Mouse (Mus musculus) adrenal gland, adult 2 months (tissue): ENCODE results near the gene Tagln2. TPM values are rescaled to one million over a fixed set of nuclear protein-coding genes. Genes with fewer than 3 reads are reported as not detected.

Experiments used
- DNase-seq: peaks from one replicate; pipeline ENCODE4 v3.0.0; 2021
- polyA plus RNA-seq: library from polyadenylated mRNA; depleted of rRNA; stranded (reverse); fragments of >200 nt; gene quantifications from 2 replicates; pipeline ENCODE4 v1.2.3, GENCODE M21; 2012; rRNA removed
- total RNA-seq, 2 experiments: library from RNA; stranded (reverse); gene quantifications; 2 replicates each; pipeline ENCODE4 v1.2.3; 2021

Tagln2 gene
- total and polyA plus RNA-seq, 3 experiments, result 60.9 to 121 (median 108) TPM

- DNase-seq, result peak; percentile 47
These were observed 26.7 kb downstream of the Tagln2 start for GRCm38 (mm10) chr1:172526380-172527081.

DNA sequence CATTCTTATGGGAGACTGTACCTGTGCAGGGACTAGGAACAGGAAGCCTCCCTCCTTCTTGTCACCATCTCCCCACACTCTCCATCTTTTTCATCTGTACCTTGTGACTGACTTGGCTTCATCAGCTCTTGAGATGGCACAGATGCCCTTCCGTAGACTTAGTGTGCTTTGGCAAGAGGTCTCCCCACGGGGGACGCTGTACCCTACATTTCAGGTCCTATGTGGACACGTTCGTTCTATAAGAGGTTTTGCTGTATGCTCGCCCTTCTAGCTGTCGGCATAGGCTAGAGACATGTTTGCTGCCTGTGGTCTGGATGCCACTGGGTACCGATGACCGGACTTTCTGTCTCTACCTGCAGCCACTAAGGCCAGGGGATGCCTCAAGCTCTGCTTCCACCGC, 27.6 kb downstream of the Tagln2 start:
- DNase-seq, result no peak

- DNase-seq, result peak; percentile 90
These were observed 28.9 kb downstream of the Tagln2 start for GRCm38 (mm10) chr1:172528701-172529100.

GRCm38 (mm10) chr1:172530544-172531220, 30.8 kb downstream of the Tagln2 start:
- DNase-seq, result no peak

GRCm38 (mm10) chr1:172532551-172532950, 32.7 kb downstream of the Tagln2 start:
- peak; percentile 45 for DNase-seq

- DNase-seq, result no peak
These were observed 35.3 kb downstream of the Tagln2 start for GRCm38 (mm10) chr1:172535116-172535515.

DNA sequence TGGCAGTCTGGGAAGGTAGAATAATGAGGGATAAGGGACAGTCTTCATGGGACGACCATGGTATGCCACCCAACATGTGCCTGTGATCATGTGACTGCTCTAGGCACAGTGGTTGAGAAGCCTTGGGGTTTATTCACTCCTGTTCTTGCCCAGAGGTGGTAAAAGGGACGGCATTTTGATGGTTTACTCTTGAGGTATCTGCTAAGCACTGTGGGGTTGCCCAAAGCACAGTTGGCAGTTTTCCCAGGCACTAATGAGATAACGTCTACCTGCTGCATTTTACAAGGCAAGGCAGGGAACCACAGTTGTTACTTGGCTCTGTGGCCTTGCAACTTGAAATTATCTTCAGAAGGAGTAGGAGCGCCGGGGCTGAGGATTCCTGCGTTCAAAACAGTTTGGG, 40.0 kb downstream of the Tagln2 start:
- no peak for DNase-seq

GRCm38 (mm10) chr1:172540283-172540820, 40.5 kb downstream of the Tagln2 start:
- no peak for DNase-seq

GRCm38 (mm10) chr1:172546062-172546461, 46.2 kb downstream of the Tagln2 start:
- DNase-seq, result no peak

DNA sequence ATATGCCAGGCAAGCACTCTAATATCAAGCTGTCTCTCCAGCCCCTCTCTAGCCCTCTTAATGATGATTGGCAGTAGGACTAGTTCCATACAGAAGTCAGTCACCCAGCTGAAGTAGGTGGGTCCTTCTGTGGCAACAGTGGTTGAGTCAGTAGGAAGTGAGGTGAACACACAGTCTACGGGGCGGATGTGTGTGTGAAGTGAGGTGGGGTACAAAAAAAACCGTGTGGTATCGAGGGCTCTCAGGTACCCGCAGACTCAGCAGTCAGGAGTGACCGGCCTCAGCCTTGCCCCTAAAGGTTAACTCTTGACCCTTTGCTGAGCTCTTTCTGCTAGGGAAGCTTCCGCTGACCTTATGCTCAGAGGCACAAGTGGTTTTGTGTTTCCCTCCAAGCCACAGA, 48.7 kb downstream of the Tagln2 start:
- DNase-seq, result no peak

DNA sequence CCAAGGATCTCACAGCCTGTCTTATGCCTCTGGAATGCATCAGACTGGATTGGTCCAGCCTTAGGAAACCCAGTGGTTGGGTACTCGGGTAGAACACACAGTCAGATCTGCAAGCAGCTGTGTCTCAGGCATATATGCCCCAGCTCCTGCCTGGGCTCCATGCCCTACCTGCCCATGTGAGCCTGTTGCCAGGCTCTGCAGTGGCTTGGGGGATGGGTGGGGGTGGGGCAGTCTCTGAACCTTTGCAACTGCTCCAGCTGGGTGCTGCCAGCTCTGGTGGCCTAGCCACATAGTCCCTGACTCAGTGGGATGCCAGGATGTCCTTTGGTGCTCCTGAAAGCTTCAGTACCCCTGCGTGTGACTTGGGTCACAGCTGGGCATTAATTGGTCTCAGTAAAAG, 49.5 kb downstream of the Tagln2 start:
- no peak for DNase-seq

- DNase-seq, result no peak
These were observed 49.9 kb downstream of the Tagln2 start for GRCm38 (mm10) chr1:172549717-172550116.

- peak; percentile 56 for DNase-seq
These were observed 50.7 kb downstream of the Tagln2 start for GRCm38 (mm10) chr1:172550551-172550951.

GRCm38 (mm10) chr1:172551009-172551408, 51.2 kb downstream of the Tagln2 start:
- no peak for DNase-seq

DNA sequence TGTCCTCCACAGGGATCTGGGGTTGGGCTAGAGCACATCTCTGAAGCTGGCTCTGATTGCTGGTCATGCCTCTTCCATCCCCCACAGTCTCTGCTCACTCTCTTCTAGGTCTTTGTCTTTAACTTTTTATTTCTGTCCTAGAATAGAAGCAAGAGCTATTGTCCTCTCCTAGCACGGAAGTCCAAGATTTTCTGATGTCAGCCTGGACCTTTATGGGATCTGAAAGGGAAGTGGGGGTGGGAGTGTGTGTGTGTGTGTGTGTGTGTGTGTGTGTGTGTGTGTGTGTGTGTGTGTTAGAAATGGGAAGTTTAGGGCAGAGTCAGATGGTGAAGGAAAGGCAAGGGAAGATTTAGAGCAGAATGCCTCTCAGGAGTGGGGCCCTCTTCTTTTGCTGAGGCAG, 52.8 kb downstream of the Tagln2 start:
- DNase-seq, result no peak

DNA sequence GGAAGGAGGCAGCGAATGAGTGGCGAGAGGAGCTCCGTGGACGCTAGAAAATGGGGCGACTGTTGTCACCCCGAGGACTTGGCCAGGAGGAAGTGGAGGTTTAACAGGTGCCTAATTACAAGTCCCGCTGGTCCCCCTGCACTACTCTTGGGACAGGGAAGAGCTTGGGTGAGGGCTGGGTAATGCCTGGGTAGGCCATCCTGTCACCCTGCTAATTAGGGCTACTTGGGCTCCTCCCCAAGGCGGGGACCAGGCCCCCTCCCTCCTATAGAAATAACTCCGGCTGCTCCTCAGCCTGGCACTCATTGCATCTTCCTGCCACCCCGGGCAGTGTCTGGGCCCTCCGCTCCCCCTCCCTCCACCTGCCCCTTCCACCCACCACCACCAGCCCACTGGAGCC, 55.8 kb downstream of the Tagln2 start, which contains the start of gene Vsig8:
Gene Vsig8 (plus strand): TSS at position 301 of the 400 bp plus-strand sequence.
- no peak for DNase-seq

Other genes with a start within 250 kb of the Tagln2 start
- 1 to 10 TPM in 1 of 2 experiments, under 1 TPM in 1; 0.62 to 3.6 TPM for gene Atp1a4, start 241.6 kb upstream of the Tagln2 start, total RNA-seq
- 0.90 and 0.91 TPM in 2 replicates for gene Atp1a4, start 241.6 kb upstream of the Tagln2 start, polyA plus RNA-seq
- gene Igsf8, start 238.4 kb upstream of the Tagln2 start, total RNA-seq, result 10 to 100 TPM; 32.2 to 38.3 TPM
- gene Igsf8, start 238.4 kb upstream of the Tagln2 start, polyA plus RNA-seq, result 109 and 126 TPM in 2 replicates
- 100 to 1,000 TPM; 126 to 247 TPM for gene Atp1a2, start 202.0 kb upstream of the Tagln2 start, total RNA-seq
- gene Atp1a2, start 202.0 kb upstream of the Tagln2 start, polyA plus RNA-seq, result 57.3 and 85.0 TPM in 2 replicates
- under 1 TPM; 0.09 to 0.17 TPM for gene Kcnj9, start 170.7 kb upstream of the Tagln2 start, total RNA-seq
- 0.67 and 0.85 TPM in 2 replicates for gene Kcnj9, start 170.7 kb upstream of the Tagln2 start, polyA plus RNA-seq
- 1 to 10 TPM; 1.0 to 1.1 TPM for gene Kcnj10, start 158.8 kb upstream of the Tagln2 start, total RNA-seq
- gene Kcnj10, start 158.8 kb upstream of the Tagln2 start, polyA plus RNA-seq, result 0.99 and 1.1 TPM in 2 replicates
- 10 to 100 TPM in 1 of 2 experiments, 1 to 10 TPM in 1; 9.2 to 11.2 TPM for gene Pigm, start 123.5 kb upstream of the Tagln2 start, total RNA-seq
- gene Pigm, start 123.5 kb upstream of the Tagln2 start, polyA plus RNA-seq, result 10.4 and 11.0 TPM in 2 replicates
- gene Slamf9, start 24.7 kb upstream of the Tagln2 start, total RNA-seq, result 1 to 10 TPM; 3.2 to 7.9 TPM
- 4.5 and 4.9 TPM in 2 replicates for gene Slamf9, start 24.7 kb upstream of the Tagln2 start, polyA plus RNA-seq
- gene Igsf9, start 18.3 kb upstream of the Tagln2 start, total RNA-seq, result 1 to 10 TPM in 1 of 2 experiments, under 1 TPM in 1; 0.78 to 3.8 TPM
- gene Igsf9, start 18.3 kb upstream of the Tagln2 start, polyA plus RNA-seq, result 7.4 and 7.9 TPM in 2 replicates
- gene Cfap45, start 20.8 kb downstream of the Tagln2 start, total RNA-seq, result under 1 TPM; 0.31 to 0.37 TPM
- 0.15 TPM in 1 of 2 replicates, not detected in the other for gene Cfap45, start 20.8 kb downstream of the Tagln2 start, polyA plus RNA-seq
- under 1 TPM; 0.24 to 0.61 TPM for gene Vsig8, start 55.9 kb downstream of the Tagln2 start, total RNA-seq
- 1.6 and 2.1 TPM in 2 replicates for gene Vsig8, start 55.9 kb downstream of the Tagln2 start, polyA plus RNA-seq
- gene Slamf8, start 90.5 kb downstream of the Tagln2 start, total RNA-seq, result 1 to 10 TPM in 1 of 2 experiments, under 1 TPM in 1; 0.49 to 1.1 TPM
- gene Slamf8, start 90.5 kb downstream of the Tagln2 start, polyA plus RNA-seq, result 0.98 and 1.1 TPM in 2 replicates
- not detected for gene Fcrl6, start 102.5 kb downstream of the Tagln2 start, total RNA-seq
- gene Fcrl6, start 102.5 kb downstream of the Tagln2 start, polyA plus RNA-seq, result not detected in 2 replicates
- gene Dusp23, start 132.9 kb downstream of the Tagln2 start, total RNA-seq, result 1 to 10 TPM; 7.0 to 7.3 TPM
- gene Dusp23, start 132.9 kb downstream of the Tagln2 start, polyA plus RNA-seq, result 29.4 and 32.0 TPM in 2 replicates
- 1 to 10 TPM in 1 of 2 experiments, not detected in 1; 1.0 TPM for gene Crp, start 198.0 kb downstream of the Tagln2 start, total RNA-seq
- not detected in 2 replicates for gene Crp, start 198.0 kb downstream of the Tagln2 start, polyA plus RNA-seq